Mouse (Mus musculus) megakaryocyte, embryonic 14.5 days (primary cell): ENCODE measurements around the gene Arl3. TPM values are rescaled to one million over a fixed set of nuclear protein-coding genes. Genes with fewer than 3 reads are reported as not detected.

ENCODE experiments used
- H3K27me3 ChIP-seq: replicated peaks from 2 replicates; pipeline ENCODE3; 2012; ENCODE audit warnings: inconsistent platforms
- H3K36me3 ChIP-seq: replicated peaks from 2 replicates; pipeline ENCODE3; 2012; ENCODE audit warnings: low read length, inconsistent platforms, mixed read lengths
- H3K4me1 ChIP-seq: 2 replicates; pipeline ENCODE4 v1.6.1; 2012; ENCODE audit warnings: inconsistent platforms
- H3K4me3 ChIP-seq: replicated peaks from 2 replicates; pipeline ENCODE3; 2012; ENCODE audit warnings: moderate library complexity, mild to moderate bottlenecking, inconsistent platforms
- H3K9me3 ChIP-seq: 2 replicates; pipeline ENCODE4 v1.6.1; 2012; ENCODE audit warnings: inconsistent platforms
- FLI1 ChIP-seq: IDR thresholded peaks from 2 replicates; pipeline ENCODE4 v1.6.1; 2012; ENCODE audit warnings: low read length, inconsistent platforms, mixed read lengths
- GATA1 ChIP-seq: IDR thresholded peaks from 3 replicates; pipeline ENCODE4 v1.6.1; 2012; ENCODE audit warnings: mixed read lengths, low read length, inconsistent platforms, borderline replicate concordance
- polyA plus RNA-seq: library from polyadenylated mRNA; stranded (reverse); fragments of >175 nt; gene quantifications from 2 replicates; pipeline ENCODE4 v1.2.3, GENCODE M21; 2012; ENCODE audit warnings: low replicate concordance; ENCODE audit not compliant: insufficient read depth

Gene Arl3
- polyA plus RNA-seq: 5.8 and 22.9 TPM in 2 replicates

DNA sequence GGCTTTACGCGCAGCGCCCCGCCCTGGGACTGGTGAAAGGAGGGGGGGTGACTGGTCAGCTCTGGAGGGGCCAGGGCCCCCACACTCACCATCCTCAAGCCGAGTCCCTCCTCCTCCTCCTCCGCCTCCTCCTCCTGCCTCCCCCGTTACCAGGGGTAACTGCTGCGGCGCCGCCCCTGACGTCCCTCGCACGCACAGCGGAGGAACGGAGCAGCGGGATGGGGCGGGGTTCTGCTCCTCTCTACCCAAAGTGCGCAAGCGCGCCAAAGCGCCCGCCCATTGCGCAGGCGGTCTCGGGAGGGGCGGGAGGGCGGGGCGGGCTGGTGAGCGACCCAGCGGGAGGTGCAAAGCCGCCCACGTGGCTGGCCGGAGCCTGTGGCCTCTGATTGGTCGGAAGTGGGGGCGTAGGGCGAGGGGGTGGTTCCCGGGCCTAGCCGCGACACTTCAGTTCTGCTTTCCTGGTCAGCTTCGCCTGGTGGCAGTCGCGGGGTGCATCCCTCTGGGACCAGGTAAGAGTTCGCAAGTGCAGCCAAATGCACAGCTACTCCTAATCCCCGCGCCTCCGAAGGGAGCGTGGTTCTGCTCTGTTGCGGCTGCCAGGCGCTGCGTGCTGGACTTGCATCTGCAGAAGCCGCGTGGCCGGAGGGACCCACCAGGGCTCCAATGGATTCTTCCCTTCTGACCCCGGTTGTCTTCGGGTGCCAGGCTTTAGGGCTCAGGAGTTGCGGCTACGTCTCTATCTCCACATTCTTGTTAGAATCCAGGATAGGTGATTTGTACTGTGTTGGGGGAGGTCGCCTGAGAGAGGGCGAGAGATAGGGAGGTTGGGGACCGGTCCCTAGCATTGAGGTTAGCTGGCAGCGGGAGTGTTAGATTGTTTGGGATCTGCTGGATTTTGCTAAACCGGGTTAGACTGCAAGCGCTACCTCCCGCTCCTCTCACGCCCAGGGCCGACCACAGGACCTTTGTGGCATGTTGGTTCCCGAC, at the start of gene Arl3, which contains the start of gene Sfxn2:
Gene Arl3, minus strand, starts transcription at position 248 of the 987 bp plus-strand sequence.
Gene Sfxn2, plus strand, starts transcription at position 415 of the 987 bp plus-strand sequence.
- H3K36me3 ChIP-seq: no peaks in the 10 kb centered on the region
- no peak for TF ChIP-seq FLI1
- no peak for TF ChIP-seq GATA1
- peaks cover 1% of the 10 kb centered on the region for H3K27me3 ChIP-seq
- peaks cover 3% of the 10 kb centered on the region; the same call in 1 of the 2 replicates for H3K9me3 ChIP-seq
- peak within 1 kb of the TSS; percentile 97 for H3K4me3 ChIP-seq
- H3K4me1 ChIP-seq: peaks cover 21% of the 10 kb centered on the region

DNA sequence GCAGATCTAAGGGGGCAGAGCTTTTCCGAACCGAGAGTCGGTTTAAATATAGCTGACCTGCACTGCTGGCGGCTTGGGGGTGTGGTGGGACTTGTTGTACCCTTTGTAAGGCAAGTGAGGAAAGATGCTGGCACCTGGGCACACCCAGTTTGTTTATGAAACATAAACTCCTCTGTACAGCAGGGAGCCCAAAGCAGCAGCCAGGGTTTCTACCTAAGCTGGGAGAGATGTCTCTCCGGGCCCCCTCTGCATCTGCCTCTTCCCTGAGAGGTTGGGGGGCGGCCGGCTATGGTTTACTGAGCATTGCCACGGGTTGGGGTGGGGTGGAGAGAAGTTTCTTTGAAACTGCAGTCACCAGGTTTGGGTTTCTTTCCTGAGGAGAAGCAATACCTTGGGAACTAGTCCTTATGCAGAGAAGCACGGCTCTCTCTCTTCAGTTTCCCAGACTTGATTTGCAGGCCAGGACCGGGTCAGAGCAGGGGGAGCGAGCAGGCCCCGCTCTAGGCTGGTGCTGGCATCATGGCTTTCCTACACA, 49.7 kb upstream of the Arl3 start:
- Histone ChIP-seq H3K4me3 (no peak overlapping the region), H3K9me3 (no peaks in the 10 kb centered on the region), H3K27me3 (no peaks in the 10 kb centered on the region), H3K4me1 (peaks cover 78% of the 10 kb centered on the region), H3K36me3 (peaks cover 91% of the 10 kb centered on the region)
- TF ChIP-seq GATA1 (no peak), FLI1 (no peak)

DNA sequence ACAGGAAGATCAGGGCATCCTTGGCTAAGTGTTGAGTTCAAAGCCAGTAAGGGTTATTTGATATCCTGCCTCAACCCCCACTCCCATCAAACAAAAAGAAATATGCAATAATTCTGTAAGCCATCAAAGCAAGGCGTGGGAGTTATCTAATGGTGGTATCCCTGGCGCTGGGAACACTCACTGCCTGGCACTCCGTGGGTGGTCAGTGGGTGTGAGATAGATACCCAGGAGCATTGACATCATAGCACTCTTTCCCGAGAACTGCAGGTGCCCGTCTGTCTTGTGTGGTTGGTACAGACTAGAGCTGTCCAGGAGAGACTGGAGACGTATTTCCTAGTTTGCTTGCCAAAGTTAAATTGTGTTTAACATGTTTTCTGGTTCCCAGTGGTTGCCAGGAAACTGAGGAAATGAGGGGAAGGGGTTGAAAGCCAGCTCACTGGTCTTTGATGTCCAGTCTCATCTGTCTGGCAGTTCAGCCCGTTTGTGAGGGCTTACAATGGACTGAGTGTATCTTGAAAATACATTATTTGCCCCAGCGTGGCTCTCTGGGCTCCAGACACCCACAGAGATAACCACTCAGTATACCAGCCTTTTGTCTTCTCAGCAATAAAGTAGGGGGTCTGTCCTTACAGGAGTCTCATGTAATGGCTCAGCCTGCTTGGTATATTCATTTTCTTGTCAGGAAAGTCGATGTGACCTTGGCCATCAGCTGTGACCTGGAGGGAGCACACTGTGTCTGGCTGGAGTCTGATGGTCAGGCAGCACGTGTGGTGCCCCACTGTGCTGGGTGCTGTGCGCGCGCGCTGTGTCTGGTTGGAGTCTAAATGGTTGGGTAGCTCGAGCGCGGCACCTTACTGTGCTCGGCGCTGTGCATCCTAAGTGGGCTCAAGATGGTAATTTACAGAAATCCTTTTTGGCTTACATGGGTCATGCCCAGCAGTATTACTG, 48.5 kb upstream of the Arl3 start:
- no peaks in the 10 kb centered on the region for H3K9me3 ChIP-seq
- H3K4me1 ChIP-seq: peaks cover 90% of the 10 kb centered on the region
- no peak overlapping the region for H3K4me3 ChIP-seq
- no peaks in the 10 kb centered on the region for H3K27me3 ChIP-seq
- TF ChIP-seq FLI1 (no peak), GATA1 (no peak)
- H3K36me3 ChIP-seq: peaks cover 94% of the 10 kb centered on the region

DNA sequence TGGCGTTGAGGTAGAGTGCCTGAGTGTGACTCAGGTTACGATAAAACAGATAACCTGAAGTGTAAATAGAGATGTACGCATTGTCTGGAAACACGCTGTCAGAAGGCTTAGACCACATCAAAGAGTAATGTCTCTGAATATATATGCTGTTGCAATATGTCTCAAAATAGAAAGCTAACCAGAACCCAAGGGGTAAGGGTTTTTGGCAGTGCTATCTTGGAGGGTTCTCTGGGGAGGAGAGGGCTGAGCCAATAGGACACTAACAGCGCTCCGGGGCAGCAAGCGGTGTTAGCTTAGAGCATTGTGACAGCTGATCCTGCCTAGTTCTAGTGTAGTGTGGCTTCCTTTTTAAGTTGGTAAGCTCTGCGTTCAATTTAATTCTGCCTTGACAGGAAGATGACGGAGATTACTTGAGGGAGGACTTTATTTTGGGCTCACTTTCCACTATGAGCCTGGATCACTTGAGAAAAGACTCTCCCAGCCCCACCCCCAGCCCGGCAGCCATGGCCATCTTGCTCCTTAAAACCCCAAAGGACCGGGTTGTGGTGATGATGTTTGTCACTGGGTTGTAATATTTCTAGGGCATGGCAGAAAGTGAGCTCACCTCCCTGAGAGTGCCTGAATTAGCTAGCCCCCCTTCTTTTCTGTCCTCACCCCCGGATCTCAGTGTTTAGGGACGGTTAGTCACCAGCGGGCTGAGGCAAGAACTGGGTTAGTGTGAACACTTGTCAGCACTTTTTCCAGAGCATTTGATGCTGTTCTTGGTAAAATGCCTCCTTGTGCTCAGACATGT, 47.2 kb upstream of the Arl3 start:
- Histone ChIP-seq H3K4me1 (peaks cover 97% of the 10 kb centered on the region), H3K4me3 (no peak overlapping the region), H3K9me3 (no peaks in the 10 kb centered on the region), H3K36me3 (peaks cover 96% of the 10 kb centered on the region), H3K27me3 (no peaks in the 10 kb centered on the region)
- TF ChIP-seq GATA1: no peak
- TF ChIP-seq FLI1: no peak

DNA sequence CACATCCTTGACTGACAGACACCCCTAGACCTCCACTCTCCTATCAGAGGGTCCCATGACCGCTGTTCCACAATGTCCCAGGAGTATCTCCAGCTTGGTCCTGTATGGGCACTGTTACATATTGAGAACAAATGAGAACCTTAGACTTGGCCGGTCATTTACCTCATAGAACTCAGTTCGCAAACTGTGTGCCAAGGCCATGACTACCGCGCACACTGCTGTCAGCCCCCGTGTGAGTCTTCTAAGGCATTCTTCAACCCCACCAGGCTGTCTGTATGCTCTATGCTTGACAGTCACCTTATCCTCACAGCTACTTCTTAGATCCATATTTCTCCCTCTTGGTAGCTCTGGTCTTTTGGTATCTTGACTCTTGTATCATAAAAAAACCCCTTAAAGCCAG, 46.5 kb upstream of the Arl3 start:
- Histone ChIP-seq H3K9me3 (no peaks in the 10 kb centered on the region), H3K36me3 (peaks cover 96% of the 10 kb centered on the region), H3K4me1 (peaks cover 93% of the 10 kb centered on the region), H3K27me3 (no peaks in the 10 kb centered on the region), H3K4me3 (no peak overlapping the region)
- no peak for TF ChIP-seq FLI1
- no peak for TF ChIP-seq GATA1

DNA sequence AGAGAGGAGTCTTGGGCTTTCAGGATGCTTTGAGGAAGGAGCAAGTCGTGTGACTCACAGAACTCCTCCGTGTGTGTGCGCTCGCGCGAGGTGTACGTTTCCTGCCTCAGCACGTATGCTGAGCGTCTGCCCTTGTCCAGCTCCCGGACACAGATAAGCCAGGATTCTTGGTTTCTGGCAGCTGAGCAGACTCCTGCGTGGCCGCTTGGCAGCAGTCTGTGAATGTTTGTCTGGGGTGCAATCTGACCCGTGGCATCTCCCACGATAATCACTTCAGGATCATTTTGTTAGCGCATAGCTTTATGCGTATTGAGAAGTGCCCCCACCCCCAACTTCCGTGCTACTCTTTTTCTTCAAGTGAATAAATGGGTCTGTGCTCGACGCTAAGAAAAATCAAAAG, 46.0 kb upstream of the Arl3 start:
- peaks cover 93% of the 10 kb centered on the region for H3K4me1 ChIP-seq

DNA sequence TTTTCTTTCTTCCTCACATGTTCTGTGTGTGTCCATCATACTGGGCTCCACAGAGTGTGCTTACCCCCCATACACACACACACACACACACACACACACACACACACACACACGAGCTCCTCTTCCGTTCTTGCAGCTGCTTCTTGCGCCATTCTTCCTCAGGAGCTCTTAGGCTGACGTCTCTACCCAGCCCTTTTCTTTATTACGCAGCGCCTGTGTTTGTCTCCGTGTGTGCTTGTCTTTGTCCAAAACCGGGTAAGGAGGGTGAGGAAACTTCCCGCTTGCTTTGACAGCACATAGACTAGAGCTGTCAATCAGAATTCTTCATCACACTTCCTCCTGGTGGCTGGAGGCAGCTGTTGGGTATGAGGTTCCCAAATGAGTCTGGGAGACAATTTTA, 45.3 kb upstream of the Arl3 start:
- TF ChIP-seq FLI1 (no peak), GATA1 (no peak)
- H3K4me1 ChIP-seq: peaks cover 95% of the 10 kb centered on the region
- H3K27me3 ChIP-seq: no peaks in the 10 kb centered on the region
- no peaks in the 10 kb centered on the region for H3K9me3 ChIP-seq
- H3K36me3 ChIP-seq: peaks cover 96% of the 10 kb centered on the region
- no peak overlapping the region for H3K4me3 ChIP-seq

More for the DNA sequence above, 46.0 kb upstream of the Arl3 start:
- Histone ChIP-seq H3K4me3 (no peak overlapping the region), H3K9me3 (no peaks in the 10 kb centered on the region), H3K36me3 (peaks cover 96% of the 10 kb centered on the region), H3K27me3 (no peaks in the 10 kb centered on the region)
- no peak for TF ChIP-seq FLI1
- TF ChIP-seq GATA1: no peak

DNA sequence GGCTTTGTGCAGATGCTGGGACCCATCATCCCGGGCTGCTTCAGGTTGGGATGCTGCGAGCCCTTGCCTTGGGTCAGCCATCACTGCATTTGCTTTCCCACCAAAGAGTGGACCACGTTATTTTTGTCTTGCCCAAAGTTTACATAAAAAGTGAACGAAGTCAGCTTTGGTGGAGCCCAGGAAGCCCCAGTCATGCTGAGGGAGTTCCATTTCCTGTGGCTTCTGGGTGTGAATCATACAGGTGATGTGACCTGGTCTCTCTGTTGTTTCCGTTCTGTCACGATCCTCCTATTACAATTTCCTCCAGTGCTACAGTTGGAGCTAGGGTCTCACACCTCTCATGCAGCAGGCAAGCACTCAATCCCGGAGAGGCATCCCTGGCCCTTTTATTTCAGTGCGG, 44.4 kb upstream of the Arl3 start:
- TF ChIP-seq GATA1 (no peak), FLI1 (no peak)
- H3K9me3 ChIP-seq: no peaks in the 10 kb centered on the region
- no peaks in the 10 kb centered on the region for H3K27me3 ChIP-seq
- peaks cover 99% of the 10 kb centered on the region for H3K36me3 ChIP-seq
- peaks cover 95% of the 10 kb centered on the region for H3K4me1 ChIP-seq
- no peak overlapping the region for H3K4me3 ChIP-seq
